Mouse (Mus musculus) Patski (cell line): ENCODE measurements around the gene Emc4. TPM values are rescaled to one million over a fixed set of nuclear protein-coding genes. Genes with fewer than 3 reads are reported as not detected.

Source experiments
- ATAC-seq: fragments of 100-300 bp; one replicate; pipeline ENCODE4 v1.8.0; 2021
- CTCF ChIA-PET: fragments of 350-600 bp; sonication (Branson Sonifier 250); formaldehyde crosslinking; loops from one replicate; lab custom pipeline; 2022; ENCODE audit warnings: inconsistent platforms; lab: Charles Lee
- POLR2A ChIA-PET: fragments of 350-600 bp; sonication (Branson Sonifier 250); formaldehyde crosslinking; loops from one replicate; lab custom pipeline; 2022; ENCODE audit warnings: antibody characterized with exemption, inconsistent platforms; lab: Charles Lee
- DNase-seq: peaks from one replicate; pipeline ENCODE4 v3.0.0-alpha.2; 2011; ENCODE audit warnings: low read depth, low spot score
- H3K27me3 ChIP-seq: fragments of 371-371 bp; one replicate; pipeline ENCODE4 v1.5.1; 2021
- CTCF ChIP-seq: fragments of 100-300 bp; IDR thresholded peaks from one replicate; pipeline ENCODE4 v1.5.1; 2021
- in situ Hi-C: fragments of 300-500 bp; cut with MboI; formaldehyde crosslinking; loops from 3 replicates; pipeline ENCODE4 v1.11.1; 2018; ENCODE audit warnings: low pct_unique_long_range_greater_than_20kb, mixed read lengths
- polyA plus RNA-seq: library from polyadenylated mRNA; unstranded; gene quantifications from one replicate; pipeline ENCODE4 v1.2.3, GENCODE M21; 2021

The Emc4 gene
- polyA plus RNA-seq, 1 experiment from 2014 or later = 118 TPM

DNA sequence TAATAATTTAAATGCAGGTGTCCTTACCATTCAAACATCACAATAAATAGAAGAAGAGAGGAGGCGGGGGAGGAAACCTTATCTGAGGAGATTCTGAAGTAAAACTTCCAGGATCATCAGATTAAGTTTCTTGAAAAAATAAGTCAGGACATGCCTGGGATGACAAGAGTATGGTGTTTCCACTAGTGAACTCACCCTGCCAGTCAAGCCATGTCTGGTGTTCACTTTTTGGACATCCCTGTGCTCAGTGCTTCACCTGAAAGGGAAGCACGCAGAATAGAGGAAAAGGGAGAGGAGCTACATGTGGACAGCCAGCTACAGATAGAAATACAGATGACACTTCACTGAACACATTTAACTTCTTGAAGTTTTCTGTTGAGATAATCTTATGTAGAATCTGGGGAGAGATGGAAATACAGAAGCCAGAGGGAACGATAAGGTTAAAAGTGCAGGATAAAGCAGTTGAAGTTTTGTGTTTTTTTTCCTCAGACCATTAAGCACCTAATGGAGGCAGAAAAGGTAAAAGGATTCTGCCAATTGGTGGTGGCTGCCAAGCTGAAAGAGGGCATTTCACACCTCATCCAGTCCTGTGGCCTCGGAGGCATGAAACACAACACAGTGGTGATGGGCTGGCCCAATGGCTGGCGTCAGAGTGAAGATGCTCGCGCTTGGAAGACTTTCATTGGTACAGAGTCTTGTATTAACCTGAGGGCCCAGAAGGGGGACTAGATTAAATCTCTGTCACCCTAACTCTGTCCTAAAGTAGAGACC, 14.0 kb downstream of the Emc4 start:
- ChIA-PET POLR2A (no interaction called here), CTCF (interaction anchor here (1.4 kb wide), 1 partner anchor 9 kb away, joined by 4 read pairs; no protein-coding TSS in a partner anchor)
- ATAC-seq = no peak
- TF ChIP-seq CTCF = no peak
- in situ Hi-C loops = no loop called here
- no peak for DNase-seq
- no peaks in the 10 kb centered on the region for H3K27me3 ChIP-seq

DNA sequence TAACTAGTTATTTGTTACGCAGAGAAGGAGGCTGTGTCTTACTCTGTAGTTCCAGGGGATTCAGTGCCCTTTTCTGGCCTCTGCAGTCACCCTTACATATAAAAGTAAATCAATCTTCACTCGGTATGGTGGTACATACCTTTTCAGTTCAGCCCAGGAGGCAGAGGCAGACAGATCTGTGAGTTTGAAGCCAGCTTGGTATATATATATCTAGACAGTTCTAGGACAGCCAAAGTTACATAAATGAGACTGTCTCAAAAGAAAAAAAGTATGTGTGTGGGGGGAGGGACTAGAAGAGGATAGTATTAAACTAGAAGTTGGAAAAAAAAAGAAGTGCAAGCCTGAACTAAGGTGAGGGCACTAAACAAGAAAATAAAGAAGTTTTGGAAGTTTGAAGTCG, 19.6 kb downstream of the Emc4 start:
- TF ChIP-seq CTCF = no peak
- ATAC-seq = no peak
- ChIA-PET POLR2A (no interaction called here), CTCF (interaction anchor here (1.1 kb wide), 1 partner anchor 50 kb away, joined by 3 read pairs; no protein-coding TSS in a partner anchor)
- H3K27me3 ChIP-seq = no peaks in the 10 kb centered on the region
- in situ Hi-C loops = no loop called here
- DNase-seq = no peak

DNA sequence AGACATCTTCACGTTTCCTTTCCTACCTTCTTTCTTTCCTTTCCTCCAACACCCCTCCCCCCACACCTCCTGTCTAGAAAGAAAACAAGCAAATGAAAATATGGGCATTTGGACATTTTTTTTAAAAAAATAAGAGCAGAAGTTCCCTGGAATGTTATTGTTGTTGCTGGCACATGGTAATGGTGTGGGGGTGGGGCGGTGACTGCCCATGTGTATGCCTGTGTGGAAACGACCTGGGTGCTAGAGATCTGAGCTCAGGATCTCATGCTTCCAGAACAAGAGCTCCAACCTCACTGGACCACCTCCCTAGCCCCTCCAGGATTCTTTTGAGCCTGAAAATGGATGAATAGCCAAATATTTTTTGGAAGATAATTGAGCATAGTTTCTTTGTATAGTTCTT, 26.7 kb downstream of the Emc4 start:
- POLR2A ChIA-PET = no interaction called here
- CTCF ChIA-PET = interaction anchor here (1.0 to 1.4 kb wide), 3 partner anchors 10 to 32 kb away, joined by 3 to 8 read pairs (median 3); no protein-coding TSS in a partner anchor
- no peak for TF ChIP-seq CTCF
- in situ Hi-C loops = no loop called here
- ATAC-seq (no peak), DNase-seq (no peak)
- no peaks in the 10 kb centered on the region for H3K27me3 ChIP-seq

DNA sequence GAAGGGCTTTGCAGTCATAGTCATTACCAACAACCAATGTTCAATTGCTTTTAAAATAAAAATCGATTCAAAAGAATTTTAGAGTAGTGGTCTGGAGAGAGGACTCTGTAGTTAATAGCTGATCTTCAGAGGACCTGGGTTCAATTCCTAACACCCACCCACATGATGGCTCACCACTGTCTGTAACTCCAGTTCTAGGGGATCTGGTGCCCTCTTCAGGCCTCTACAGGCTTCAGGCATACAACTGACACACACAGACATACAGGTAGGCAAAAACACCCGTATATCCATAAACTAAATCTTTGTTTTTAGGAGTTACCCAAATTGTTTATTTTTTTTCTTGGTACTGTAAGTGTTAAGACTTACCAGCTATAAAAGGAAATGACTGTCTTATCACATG, 28.1 kb downstream of the Emc4 start:
- in situ Hi-C loops = no loop called here
- ATAC-seq (no peak), DNase-seq (no peak)
- peak; percentile 45 for TF ChIP-seq CTCF
- ChIA-PET CTCF (interaction anchor here (0.7 to 1.3 kb wide), 5 partner anchors 29 to 100 kb away, joined by 3 to 4 read pairs (median 3); partner anchors contain the start of gene Lpcat4), POLR2A (no interaction called here)
- H3K27me3 ChIP-seq = no peaks in the 10 kb centered on the region

DNA sequence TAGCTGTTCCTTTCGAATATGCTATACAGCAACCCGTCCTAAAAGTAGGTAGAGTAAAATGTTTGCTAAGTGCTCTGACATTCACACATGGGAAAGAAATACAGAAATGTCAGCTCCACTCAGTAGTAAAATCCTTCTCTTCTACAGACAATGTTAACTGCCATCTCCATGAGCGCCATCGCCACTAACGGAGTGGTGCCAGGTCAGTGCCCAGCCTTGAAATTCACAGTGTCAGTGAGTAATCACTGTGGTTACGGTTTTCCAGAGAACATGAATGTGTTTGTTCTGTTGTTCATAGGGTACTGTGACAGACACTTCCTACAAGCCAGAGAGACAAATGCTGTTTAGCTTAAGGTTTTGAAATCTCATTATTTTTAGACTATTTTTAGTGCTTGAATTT, 30.6 kb downstream of the Emc4 start:
- DNase-seq (no peak), ATAC-seq (no peak)
- ChIA-PET CTCF (no interaction called here), POLR2A (no interaction called here)
- no peak for TF ChIP-seq CTCF
- H3K27me3 ChIP-seq = no peaks in the 10 kb centered on the region
- in situ Hi-C loops = no loop called here

DNA sequence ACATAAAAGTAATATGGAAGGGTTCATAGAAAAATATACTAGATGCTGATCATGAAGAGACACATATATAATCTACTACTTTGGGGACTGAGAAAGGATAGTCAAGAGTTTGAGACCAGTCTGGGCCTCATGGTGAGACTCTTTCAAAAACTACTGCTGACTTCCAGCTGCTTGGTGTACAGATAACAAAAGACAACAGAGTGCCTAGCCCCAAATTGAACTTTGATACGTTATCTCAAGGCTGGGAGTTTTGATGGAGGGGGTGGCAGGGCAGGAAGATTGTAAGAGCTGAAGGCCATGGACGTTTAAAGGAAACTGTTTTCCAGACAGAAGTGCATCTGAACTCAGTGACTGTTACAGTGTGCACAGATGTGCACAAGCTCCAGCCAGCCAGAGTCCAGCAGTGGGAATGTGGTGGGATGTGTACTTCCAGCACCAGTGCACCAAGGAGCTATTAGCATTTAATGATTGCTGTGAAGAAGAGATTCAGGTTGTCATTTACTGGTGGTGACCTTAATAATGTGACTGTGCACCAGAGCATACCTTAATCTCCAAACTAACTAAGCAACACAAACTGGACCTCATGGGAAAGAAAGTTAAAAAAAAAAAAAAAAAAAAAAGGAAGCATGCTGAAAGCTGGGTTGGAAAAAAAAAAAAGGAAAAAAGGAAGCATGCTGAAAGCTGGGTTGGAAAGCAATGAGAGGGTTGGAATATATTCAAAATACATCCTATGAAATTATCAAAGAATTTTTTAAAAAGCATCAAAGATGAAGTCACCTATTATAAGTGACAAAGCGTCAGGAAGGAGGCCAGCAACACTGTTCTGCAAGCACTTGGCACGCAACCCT, 35.6 kb downstream of the Emc4 start:
- no peak for TF ChIP-seq CTCF
- CTCF ChIA-PET = interaction anchor here (0.9 to 2.7 kb wide), 4 partner anchors 8 to 18 kb away, joined by 3 to 8 read pairs (median 4); no protein-coding TSS in a partner anchor
- H3K27me3 ChIP-seq = no peaks in the 10 kb centered on the region
- in situ Hi-C loops = no loop called here
- no peak for DNase-seq
- ATAC-seq = no peak
- POLR2A ChIA-PET = interaction anchor here (0.6 to 0.7 kb wide), 2 partner anchors 21 to 38 kb away, joined by 3 to 4 read pairs; no protein-coding TSS in a partner anchor

DNA sequence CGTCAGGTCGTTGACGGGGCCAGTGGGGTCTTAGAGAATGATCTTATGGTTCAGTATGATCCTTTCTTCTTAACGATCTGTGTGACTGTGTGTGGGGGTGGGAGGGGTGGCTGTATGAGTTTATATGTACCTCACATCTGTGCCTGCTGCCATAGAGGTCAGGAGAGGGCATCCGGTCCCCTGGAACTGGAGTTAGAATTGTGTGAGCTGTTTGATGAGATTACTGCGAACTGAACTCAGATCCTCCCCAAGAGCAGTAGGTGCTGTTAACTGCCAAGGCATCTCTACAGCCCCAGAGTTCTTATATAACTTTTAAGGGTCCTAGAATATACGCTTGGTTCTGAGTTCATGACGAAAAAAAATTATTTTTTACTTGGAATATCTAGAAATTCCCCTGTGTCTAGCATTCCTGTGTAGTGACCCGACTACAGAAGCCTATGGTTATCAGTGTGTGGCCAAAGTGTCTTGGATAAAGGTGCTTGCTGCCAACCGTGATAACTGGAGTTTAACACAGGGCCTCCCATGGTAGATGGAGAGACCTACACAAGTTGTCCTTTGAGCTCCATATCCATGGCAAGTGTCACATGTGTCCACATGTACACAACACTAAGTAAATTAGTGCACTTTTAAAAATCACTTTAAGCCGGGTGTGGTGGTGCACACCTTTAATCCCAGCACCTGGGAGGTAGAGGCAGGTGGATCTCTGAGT, 39.6 kb downstream of the Emc4 start:
- ChIA-PET CTCF (interaction anchor here (1.2 to 1.9 kb wide), 5 partner anchors 10 to 19 kb away, joined by 3 to 12 read pairs (median 5); no protein-coding TSS in a partner anchor), POLR2A (no interaction called here)
- H3K27me3 ChIP-seq = no peaks in the 10 kb centered on the region
- no peak for TF ChIP-seq CTCF
- no peak for ATAC-seq
- in situ Hi-C loops = no loop called here
- no peak for DNase-seq

DNA sequence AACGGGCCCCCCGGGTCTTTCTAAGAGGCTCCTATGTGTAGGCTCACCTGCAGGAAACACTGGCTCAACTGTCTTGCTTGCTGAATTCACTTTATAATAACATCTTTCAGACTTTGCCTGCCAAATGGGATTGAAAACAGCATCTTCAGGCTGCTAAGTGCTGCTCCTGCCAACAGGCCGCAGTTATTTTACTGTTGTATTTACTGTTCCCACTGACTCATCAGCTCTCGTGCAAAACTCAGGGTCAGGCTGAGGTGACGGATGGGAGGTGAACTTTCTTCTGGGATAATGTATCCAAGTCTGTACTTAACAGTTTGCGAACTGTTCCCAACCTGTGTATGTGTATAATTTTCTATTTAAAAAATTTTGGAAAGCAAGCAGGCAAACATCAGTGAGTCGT, 48.9 kb downstream of the Emc4 start:
- TF ChIP-seq CTCF = no peak
- no peak for DNase-seq
- H3K27me3 ChIP-seq = no peaks in the 10 kb centered on the region
- POLR2A ChIA-PET = interaction anchor here (1.0 kb wide), 1 partner anchor 12 kb away, joined by 3 read pairs; no protein-coding TSS in a partner anchor
- CTCF ChIA-PET = interaction anchor here (0.7 kb wide), 1 partner anchor 9 kb away, joined by 3 read pairs; no protein-coding TSS in a partner anchor
- in situ Hi-C loops = no loop called here
- ATAC-seq = no peak

DNA sequence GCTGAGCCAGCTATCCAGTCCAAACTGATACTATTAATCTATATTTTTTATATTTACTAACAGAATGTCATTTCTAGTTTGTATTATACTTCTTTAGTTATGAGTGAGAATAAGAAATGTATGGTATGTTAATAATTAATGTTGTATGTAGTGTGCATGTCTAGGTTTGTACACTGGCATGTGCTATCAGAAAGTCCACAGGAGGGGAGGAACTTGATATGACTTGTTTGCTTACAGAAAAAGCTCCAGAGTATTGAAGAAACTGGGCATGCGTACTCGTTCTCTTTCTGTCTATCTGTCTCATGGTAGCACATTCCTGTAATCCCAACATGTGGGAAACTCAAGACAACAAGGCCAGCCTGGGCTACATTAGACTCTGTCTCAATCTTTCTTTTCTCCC, 49.6 kb downstream of the Emc4 start:
- DNase-seq (no peak), ATAC-seq (no peak)
- TF ChIP-seq CTCF = no peak
- ChIA-PET CTCF (interaction anchor here (0.7 kb wide), 1 partner anchor 10 kb away, joined by 3 read pairs; no protein-coding TSS in a partner anchor), POLR2A (interaction anchor here (1.0 kb wide), 1 partner anchor 12 kb away, joined by 3 read pairs; no protein-coding TSS in a partner anchor)
- in situ Hi-C loops = no loop called here
- no peaks in the 10 kb centered on the region for H3K27me3 ChIP-seq

DNA sequence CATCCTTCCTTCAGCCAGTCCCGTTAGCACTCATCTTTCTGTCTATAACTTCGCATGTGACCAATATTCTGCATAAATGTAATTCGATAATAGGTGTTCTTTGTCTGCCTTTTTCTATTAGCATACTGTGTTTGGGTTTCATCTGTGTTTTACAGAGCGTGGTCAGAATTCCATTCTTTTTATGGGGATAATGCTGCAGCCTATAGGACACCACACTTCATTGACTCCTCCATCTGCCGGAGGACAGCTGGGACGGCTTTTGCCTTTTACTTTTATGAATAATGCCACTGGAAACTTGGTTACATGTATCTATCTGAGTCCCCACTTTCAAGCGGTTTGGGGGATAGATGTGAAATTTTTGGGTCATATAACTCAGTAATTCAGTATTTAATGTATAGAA, 52.2 kb downstream of the Emc4 start:
- TF ChIP-seq CTCF = no peak
- ChIA-PET POLR2A (no interaction called here), CTCF (no interaction called here)
- no peak for ATAC-seq
- in situ Hi-C loops = no loop called here
- H3K27me3 ChIP-seq = no peaks in the 10 kb centered on the region
- no peak for DNase-seq

Other genes starting within 250 kb of the Emc4 start
- 0.14 TPM for gene Olfr1316, start 233.1 kb downstream of the Emc4 start, polyA plus RNA-seq
- gene Olfr1317, start 227.7 kb downstream of the Emc4 start, polyA plus RNA-seq = 0.12 TPM
- gene Olfr1318, start 213.8 kb downstream of the Emc4 start, polyA plus RNA-seq = 0.13 TPM
- gene Lpcat4, start 128.6 kb downstream of the Emc4 start, polyA plus RNA-seq = 46.9 TPM
- 0.10 TPM for gene Nutm1, start 108.7 kb downstream of the Emc4 start, polyA plus RNA-seq
- gene Nop10, start 106.1 kb downstream of the Emc4 start, polyA plus RNA-seq = 55.3 TPM
- gene Slc12a6, start 102.2 kb downstream of the Emc4 start, polyA plus RNA-seq = 25.5 TPM
- gene Gm21985, start 101.7 kb downstream of the Emc4 start, polyA plus RNA-seq = 0.06 TPM
- 17.4 TPM for gene Katnbl1, start 11.2 kb upstream of the Emc4 start, polyA plus RNA-seq
- 25.8 TPM for gene Emc7, start 87.0 kb upstream of the Emc4 start, polyA plus RNA-seq
- not detected for gene Chrm5, start 112.7 kb upstream of the Emc4 start, polyA plus RNA-seq
- gene Aven, start 124.9 kb upstream of the Emc4 start, polyA plus RNA-seq = 13.3 TPM